Mouse (Mus musculus) thymus, adult 18-20 months (tissue): ENCODE measurements around the gene RPS10-NUDT3.

Experiments
- DNase-seq, 2 experiments: peaks; one replicate each; pipeline ENCODE4 v3.0.0; 2022; ENCODE audit warnings: mixed read lengths in 2 of 2

The RPS10-NUDT3 gene

DNA sequence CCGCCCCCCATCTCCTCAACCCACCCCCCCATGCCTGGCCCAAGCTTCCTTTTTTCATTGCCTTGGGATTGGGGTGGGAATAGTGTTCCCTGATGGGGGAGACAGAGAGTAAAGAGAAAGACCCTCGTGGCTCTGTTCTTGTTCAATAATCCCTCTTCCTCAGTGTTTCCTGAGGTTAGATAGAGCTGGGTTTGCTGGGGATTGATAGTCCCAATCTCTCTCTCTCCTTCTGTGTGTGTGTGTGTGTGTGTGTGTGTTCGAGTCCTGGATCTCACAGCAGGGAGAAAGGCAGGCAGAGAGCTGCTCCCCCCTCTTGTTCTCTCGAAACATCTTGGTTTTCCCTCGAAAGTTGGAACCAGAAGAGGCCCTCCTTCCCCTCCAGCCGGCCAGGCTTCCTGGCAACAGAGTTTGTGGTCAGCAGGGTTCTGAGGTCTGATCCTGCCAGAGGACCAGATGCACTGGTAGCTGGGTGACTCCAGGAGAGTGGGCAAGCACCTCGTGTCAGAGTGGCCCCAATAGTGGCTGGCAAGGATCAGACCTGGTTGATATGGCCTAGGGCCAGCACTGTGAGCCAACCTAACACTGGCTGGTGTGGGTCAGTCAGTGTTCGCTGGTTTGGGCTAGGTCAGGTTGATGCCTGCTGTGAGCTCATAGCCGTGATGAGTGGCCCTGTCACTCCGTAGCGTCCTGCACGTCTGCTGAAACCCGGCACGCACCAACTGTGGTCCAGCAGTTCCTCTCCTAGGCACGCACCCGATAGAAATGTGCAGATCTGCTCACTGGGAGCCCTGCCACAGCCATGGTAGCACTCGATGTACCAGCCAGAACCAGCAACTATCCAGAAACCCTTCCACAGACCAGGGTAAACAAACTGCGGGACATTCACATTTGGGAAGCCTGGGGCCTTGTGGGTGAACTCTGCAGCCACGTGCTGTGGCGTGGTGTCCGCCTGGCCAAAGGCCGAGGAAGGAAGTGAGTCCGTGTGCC is 82.5 kb downstream of the RPS10-NUDT3 start:
- DNase-seq = no peak

DNA sequence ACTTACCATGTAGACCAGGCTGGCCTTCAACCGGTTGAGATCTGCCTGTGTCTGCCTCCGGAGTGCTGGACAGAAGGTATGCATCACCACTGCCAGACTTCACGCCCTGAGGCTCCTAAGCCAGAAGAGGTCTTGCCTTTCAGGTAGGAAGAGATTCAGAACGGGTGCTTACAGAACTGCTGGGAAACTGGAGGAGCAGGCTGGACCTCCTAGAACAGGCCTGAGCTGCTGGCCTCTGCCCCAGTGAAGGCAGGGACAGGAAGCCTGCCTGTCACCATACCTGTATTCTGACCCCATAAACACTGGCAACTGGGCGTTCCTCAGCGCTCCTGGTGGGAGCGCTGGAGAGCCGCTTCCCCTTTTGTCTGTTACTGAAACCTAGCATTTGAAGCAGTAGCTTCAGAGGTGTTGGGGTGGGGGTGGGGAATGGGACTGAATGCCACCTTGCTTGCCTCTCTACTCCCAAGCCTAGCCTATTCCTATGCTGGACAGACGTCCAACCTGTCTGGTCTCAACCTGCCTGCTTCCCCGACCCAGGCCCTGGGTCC is 83.6 kb downstream of the RPS10-NUDT3 start:
- no peak for DNase-seq

DNA sequence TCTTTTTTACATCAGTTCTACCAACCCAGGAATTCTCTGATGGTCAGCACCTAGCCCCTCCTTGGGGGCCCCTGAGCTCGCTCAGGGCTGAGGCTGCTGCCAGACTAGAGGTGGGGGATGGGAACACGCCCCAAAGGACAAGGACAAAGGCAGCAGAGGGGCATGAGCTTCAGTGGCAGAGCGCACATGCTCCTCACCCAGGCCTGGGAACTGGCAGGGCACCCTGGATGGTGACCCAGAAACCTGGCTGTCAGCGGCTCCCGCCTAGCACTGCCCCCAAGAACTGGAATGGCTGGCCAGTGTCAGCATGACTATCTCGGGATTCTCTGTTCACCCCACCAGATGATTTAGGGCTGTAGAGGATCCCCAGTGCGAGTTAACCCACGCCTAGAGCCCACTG is 85.8 kb downstream of the RPS10-NUDT3 start:
- no peak for DNase-seq

DNA sequence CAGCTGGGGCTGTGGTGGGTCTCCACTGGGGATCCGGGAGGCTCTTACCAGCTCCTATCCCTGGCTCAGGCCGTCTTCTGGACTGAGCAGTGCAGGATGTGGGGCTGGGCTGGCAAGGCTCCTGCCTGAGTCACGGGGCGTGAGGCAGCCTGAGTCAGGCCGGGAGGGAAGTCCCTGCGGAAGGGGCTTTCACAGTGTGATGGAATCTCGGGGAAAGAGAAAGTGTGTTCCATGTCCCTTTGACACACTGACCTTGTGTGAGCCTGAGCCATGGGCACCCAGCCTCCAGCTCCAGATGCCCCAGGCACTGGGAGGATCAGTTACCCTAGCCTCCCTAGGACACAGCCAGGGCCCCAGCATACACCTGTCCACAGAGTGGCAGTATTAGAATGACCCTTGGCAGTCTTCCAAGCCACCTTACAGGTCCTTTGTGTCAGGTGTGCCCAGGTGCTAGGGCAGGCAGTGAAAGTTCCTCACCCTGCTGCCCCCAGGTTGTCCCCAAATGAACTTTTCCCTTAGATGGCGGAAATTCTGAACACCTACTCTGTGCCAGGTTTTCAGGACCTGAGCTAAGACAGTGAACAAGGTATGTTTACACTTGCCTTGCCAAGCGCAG is 87.7 kb downstream of the RPS10-NUDT3 start:
- DNase-seq = no peak

DNA sequence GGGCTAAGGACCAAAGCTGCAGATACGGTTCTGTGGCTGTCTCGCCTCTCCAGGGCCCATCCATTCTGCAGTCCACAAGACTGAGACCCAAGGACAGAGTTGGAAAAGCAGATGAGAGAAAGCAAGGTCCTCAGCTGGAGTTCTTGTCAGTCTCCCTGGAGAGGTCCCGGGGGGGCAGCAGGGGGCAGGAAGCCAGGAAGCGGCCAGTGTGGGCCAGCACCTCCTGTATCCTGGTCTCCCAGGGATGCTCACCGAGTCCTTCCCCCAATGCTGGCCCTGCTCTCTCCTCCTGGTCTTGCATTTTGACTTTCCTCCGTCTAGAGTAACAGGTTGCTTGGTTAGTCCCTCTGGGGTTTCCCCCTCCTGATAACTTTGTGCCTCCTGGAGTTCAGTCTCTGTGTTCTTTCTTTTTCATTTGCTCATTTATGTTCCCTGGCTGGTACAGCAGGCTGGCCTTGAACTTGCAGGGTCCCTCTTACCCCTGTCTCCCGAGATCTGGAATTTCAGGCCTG is 88.4 kb downstream of the RPS10-NUDT3 start:
- no peak for DNase-seq

DNA sequence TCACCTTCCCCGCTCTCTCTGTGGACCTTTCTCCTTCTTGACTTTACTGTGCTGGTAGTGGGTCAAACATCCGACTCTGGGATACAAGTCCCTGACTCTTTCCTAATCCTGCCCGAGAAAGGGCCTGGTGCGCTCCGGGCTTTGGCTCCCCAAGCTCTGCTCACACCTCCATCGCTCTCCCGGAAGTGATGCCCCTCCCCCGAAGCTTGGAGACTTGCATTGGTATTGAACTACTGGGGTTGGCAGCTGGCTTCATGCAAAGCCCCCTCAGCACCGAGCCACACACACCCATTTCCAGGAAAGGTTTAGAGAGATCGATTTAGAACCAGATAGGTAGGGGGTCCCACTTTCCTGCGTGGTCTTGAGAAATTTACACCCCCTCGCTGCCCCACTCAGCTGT is 89.0 kb downstream of the RPS10-NUDT3 start:
- DNase-seq = no peak

DNA sequence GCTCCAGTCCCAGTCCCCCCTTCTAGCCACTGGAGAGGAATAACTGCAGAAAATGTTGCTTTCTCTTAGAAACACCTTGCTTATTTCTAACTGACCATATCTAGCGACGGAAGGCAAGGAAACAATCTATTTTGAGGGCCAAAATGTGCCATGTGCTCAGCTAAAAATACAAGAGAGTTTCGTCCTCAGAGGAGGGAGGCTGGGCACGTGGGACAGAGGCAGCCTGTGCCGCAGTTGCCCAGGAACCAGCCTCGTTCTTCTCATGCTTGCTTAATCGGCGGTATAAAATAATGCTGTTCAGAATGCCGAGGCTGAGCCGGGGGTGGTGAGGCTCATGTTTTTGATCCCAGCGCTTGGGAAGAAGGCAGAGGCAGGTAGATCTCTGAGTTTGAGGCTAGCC is 90.5 kb downstream of the RPS10-NUDT3 start:
- no peak for DNase-seq

DNA sequence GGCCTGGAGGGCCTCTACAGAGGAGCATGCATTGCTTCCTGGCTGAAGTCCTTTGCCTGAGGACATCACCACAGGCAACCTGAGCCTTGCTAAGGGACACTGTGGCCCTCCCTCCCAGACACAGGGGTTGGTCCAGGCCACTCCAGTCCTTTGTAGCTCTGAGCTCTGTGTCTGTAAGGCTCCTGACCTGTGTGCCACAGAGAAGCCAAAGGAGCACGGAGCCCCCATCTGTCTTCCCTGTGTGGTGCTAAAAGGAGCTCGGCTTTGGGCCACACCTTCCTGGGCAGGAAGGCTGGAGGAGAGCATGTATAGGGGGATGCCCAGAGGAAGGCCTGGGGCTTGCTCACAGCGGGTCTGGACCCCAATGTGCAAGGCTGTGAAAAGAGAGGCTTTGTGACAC is 93.0 kb downstream of the RPS10-NUDT3 start:
- DNase-seq = no peak

DNA sequence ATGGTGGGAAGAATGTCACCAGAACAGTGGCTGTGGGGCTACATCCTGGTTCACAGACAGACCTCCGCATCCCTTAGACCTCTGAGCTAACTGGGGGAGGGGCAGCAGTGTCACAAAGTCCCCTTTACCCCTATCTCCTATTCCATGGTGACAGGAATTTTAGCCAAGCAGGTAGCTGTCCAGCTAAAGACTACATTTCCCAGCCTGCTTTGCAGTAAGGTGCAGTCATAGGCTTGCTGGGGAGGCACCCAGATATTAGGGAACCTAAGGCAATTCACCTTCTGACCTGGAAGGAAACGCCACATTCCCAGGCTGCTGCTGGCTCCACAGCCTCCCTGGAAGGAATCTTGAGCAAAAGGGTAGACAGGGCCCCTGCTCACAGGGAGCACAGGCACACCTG is 93.8 kb downstream of the RPS10-NUDT3 start:
- DNase-seq = no peak

DNA sequence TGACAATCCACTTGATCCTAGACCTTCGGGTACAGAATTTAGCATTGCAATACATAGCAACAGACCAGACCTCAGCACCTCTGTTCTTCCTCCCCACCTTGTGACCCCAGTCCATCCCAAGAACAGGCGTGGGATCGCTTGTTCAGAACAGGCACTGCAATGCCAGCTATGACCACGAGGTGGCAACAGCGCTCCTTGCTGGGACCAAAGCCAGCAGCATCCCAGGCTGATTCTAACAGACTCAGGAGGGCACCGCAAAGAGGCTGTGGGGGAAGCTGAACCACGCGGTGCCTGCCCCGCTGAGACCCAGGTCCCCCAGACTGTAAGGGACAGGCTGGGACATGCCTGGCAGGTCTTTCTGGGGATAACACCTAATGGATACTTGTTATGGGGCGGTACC is 100.3 kb downstream of the RPS10-NUDT3 start:
- DNase-seq = peak; percentile 75 to 76

DNA sequence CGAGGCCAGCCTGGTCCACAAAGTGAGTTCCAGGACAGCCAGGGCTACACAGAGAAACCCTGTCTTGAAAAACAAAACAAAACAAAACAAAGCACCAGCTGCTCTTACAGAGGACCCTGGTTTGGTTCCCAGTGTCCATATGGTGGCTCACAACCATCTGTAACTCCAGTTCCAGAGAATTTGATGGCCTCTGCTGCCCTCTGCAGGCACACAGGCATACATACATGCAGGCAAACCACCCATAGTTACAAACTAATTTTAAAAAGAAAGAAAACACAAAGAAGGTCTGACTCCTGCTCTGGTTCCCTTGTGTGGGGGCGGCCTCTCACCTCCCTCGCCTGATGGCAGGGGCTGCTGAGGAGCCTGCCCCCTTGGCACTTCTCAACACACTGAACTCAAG is 101.7 kb downstream of the RPS10-NUDT3 start:
- DNase-seq = no peak

DNA sequence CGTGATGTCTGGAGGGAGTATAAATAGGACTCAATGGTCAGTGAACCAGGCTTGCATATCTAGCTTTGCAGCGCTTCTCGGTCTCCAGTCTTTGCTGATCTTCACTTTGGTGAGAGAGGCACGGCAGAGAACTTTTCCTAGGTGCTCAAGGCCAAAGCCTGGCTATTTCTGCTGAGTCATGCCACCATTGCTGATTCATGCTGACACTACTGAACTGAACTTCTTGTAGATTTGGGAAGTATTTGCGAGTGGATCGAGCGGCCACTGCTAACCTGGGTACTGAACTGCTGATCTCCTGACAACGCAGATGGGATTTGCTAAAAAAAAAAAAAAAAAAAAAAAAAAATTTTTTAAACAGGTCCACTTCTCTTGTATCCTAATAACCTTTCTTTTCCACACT is 102.9 kb downstream of the RPS10-NUDT3 start:
- DNase-seq = no peak
